Mouse (Mus musculus): ENCODE data around the gene Rps4x. TPM values are rescaled to one million over a fixed set of nuclear protein-coding genes. Genes with fewer than 3 reads are reported as not detected.

The Rps4x gene
- polyA plus RNA-seq, 1 experiment from 2014 or later, result 497 TPM

DNA sequence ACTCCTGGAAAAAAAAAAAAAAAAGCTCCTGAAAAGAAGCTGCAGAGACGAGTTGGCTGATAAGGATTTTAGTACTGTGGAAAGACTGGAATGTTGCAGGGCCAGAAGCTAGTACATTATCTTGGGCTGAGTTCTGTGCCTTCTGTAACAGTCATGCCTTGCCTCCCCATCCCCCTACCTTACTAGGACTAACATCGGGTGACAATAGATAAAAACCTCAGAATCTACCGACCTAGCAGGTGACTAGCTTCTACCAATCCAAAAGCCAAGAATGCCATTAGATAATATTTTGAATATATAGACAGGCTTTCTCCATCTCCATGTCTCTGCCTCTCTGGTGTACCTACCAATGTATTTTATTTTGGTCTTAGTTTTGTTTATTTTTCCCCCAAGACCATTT is 18.3 kb downstream of the Rps4x start:
- Histone ChIP-seq H3K9me3 (ENCODE audit: control insufficient read depth, low read length) (no peaks in the 10 kb centered on the region), H3K27me3 (ENCODE audit: control insufficient read depth, insufficient read depth, low read length) (no peaks in the 10 kb centered on the region), H3K36me3 (ENCODE audit: control insufficient read depth, insufficient read depth, low read length) (no peaks in the 10 kb centered on the region), H3K4me2 (ENCODE audit: low read length) (no peak overlapping the region), H3K27ac (replicated peaks; ENCODE audit: low read depth, low read length) (no peak overlapping the region), H3K4me3 (replicated peaks; ENCODE audit: low read depth, low read length) (no peak overlapping the region), H3K9ac (replicated peaks; ENCODE audit: low read length) (no peak overlapping the region), H3K4me1 (ENCODE audit: control insufficient read depth, insufficient read depth, low read length) (no peaks in the 10 kb centered on the region)
- ATAC-seq (ENCODE audit: low FRiP score, low TSS enrichment), result no peak
- no peak for DNase-seq
- WGBS, result 84% methylated on average over 3 of the region's 3 CpGs

DNA sequence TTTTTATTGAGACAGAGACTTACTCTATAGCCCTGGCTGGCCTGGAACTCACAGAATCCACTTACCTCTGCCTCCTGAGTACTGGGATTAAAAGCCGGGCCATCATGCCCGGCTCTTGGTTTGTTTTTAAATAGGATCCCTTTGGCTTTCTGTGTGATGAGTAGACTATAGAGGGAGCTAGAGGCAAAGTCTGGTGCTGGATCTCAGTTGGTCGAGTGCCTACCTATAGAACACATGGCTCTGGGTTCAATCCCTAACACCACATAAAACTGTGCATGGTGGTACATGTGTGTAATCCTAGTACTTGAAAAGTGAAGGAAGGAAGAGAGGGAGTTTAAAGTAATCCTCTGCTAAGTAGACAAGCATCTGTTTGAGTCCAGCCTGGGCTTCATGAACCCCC is 19.1 kb downstream of the Rps4x start:
- Histone ChIP-seq H3K4me2 (ENCODE audit: low read length) (no peak overlapping the region), H3K27me3 (ENCODE audit: control insufficient read depth, insufficient read depth, low read length) (no peaks in the 10 kb centered on the region), H3K27ac (replicated peaks; ENCODE audit: low read depth, low read length) (no peak overlapping the region), H3K9ac (replicated peaks; ENCODE audit: low read length) (no peak overlapping the region), H3K4me1 (ENCODE audit: control insufficient read depth, insufficient read depth, low read length) (no peaks in the 10 kb centered on the region), H3K9me3 (ENCODE audit: control insufficient read depth, low read length) (no peaks in the 10 kb centered on the region), H3K36me3 (ENCODE audit: control insufficient read depth, insufficient read depth, low read length) (no peaks in the 10 kb centered on the region), H3K4me3 (replicated peaks; ENCODE audit: low read depth, low read length) (no peak overlapping the region)
- 46% methylated on average over 3 of the region's 3 CpGs for WGBS
- DNase-seq, result no peak
- ATAC-seq (ENCODE audit: low FRiP score, low TSS enrichment), result no peak

DNA sequence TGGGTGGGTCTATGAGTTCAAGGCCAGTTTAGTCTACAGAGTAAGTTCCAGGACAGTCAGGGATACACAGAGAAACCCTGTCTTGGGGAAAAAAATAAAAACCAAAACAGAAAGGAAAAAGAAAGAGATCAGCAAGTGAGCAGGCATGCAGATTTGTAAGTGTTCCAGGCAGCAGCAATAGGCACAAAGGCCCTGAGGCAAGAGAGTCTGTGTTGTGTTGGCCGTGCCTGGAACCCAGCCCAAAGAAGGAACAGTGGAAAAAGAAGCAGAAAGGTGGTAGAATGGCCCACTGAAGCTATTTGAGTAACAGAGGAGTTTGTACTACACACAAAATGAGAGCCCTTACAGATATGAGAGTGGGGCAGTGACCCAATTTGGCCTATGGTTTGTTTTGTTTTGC is 19.5 kb downstream of the Rps4x start:
- no peaks in the 10 kb centered on the region for H3K9me3 ChIP-seq (ENCODE audit: control insufficient read depth, low read length)
- no peak overlapping the region for H3K4me3 ChIP-seq (replicated peaks; ENCODE audit: low read depth, low read length)
- no peak for DNase-seq
- no peaks in the 10 kb centered on the region for H3K27me3 ChIP-seq (ENCODE audit: control insufficient read depth, insufficient read depth, low read length)
- H3K4me1 ChIP-seq (ENCODE audit: control insufficient read depth, insufficient read depth, low read length), result no peaks in the 10 kb centered on the region
- no peak overlapping the region for H3K4me2 ChIP-seq (ENCODE audit: low read length)
- no peaks in the 10 kb centered on the region for H3K36me3 ChIP-seq (ENCODE audit: control insufficient read depth, insufficient read depth, low read length)
- H3K27ac ChIP-seq (replicated peaks; ENCODE audit: low read depth, low read length), result no peak overlapping the region
- ATAC-seq (ENCODE audit: low FRiP score, low TSS enrichment), result no peak
- H3K9ac ChIP-seq (replicated peaks; ENCODE audit: low read length), result no peak overlapping the region
- 57% methylated on average over 1 of the region's 1 CpGs for WGBS

DNA sequence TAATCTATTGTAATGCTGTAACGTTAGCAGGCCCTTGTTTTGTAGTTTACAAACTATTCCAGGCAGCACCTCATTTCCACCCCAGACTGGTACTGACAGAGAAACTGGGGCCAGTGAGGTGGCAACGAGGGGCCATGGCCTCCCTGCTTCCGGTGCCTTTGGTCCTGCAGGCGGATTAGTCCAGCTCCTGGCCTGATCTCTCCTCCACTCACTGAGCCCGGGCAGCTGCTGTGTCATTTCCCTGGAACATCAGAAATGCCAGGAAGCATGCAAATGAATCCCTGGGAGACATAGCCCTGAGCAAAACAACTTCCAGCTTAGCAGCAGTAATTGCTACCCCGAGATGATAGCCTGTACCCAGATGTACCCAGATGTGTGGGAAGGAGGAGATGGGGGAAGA is 22.2 kb downstream of the Rps4x start:
- ATAC-seq (ENCODE audit: low FRiP score, low TSS enrichment), result no peak
- Histone ChIP-seq H3K9ac (replicated peaks; ENCODE audit: low read length) (no peak overlapping the region), H3K27ac (replicated peaks; ENCODE audit: low read depth, low read length) (peak overlapping the region; percentile 68), H3K4me1 (ENCODE audit: control insufficient read depth, insufficient read depth, low read length) (no peaks in the 10 kb centered on the region), H3K4me3 (replicated peaks; ENCODE audit: low read depth, low read length) (no peak overlapping the region), H3K36me3 (ENCODE audit: control insufficient read depth, insufficient read depth, low read length) (no peaks in the 10 kb centered on the region), H3K9me3 (ENCODE audit: control insufficient read depth, low read length) (no peaks in the 10 kb centered on the region), H3K27me3 (ENCODE audit: control insufficient read depth, insufficient read depth, low read length) (no peaks in the 10 kb centered on the region), H3K4me2 (ENCODE audit: low read length) (no peak overlapping the region)
- peak; percentile 31 for DNase-seq
- 23% methylated on average over 6 of the region's 6 CpGs for WGBS

DNA sequence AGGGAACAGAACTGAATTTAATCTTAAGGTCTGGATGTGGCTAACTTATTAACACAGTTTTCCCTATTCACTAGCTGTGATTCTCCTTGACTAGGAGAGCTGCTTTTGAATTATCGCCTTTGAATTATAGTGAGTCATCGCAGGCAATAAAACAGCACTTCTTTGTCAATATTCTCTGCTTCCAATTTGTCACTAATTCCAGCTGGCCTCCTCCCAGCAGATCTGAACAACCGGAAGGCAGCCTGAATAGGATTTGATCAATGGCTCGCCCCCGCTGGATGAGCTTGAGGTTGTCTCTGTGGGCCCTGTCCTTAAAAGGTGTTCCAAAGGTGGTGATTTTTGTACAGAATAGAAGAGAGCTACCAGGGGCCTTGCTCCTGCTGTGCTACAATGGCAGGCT is 22.7 kb downstream of the Rps4x start:
- no peak overlapping the region for H3K9ac ChIP-seq (replicated peaks; ENCODE audit: low read length)
- WGBS, result 44% methylated on average over 5 of the region's 5 CpGs
- H3K9me3 ChIP-seq (ENCODE audit: control insufficient read depth, low read length), result no peaks in the 10 kb centered on the region
- H3K4me3 ChIP-seq (replicated peaks; ENCODE audit: low read depth, low read length), result no peak overlapping the region
- no peak for DNase-seq
- H3K4me1 ChIP-seq (ENCODE audit: control insufficient read depth, insufficient read depth, low read length), result no peaks in the 10 kb centered on the region
- H3K36me3 ChIP-seq (ENCODE audit: control insufficient read depth, insufficient read depth, low read length), result no peaks in the 10 kb centered on the region
- peak overlapping the region; percentile 68 for H3K27ac ChIP-seq (replicated peaks; ENCODE audit: low read depth, low read length)
- H3K4me2 ChIP-seq (ENCODE audit: low read length), result no peak overlapping the region
- ATAC-seq (ENCODE audit: low FRiP score, low TSS enrichment), result no peak
- H3K27me3 ChIP-seq (ENCODE audit: control insufficient read depth, insufficient read depth, low read length), result no peaks in the 10 kb centered on the region

DNA sequence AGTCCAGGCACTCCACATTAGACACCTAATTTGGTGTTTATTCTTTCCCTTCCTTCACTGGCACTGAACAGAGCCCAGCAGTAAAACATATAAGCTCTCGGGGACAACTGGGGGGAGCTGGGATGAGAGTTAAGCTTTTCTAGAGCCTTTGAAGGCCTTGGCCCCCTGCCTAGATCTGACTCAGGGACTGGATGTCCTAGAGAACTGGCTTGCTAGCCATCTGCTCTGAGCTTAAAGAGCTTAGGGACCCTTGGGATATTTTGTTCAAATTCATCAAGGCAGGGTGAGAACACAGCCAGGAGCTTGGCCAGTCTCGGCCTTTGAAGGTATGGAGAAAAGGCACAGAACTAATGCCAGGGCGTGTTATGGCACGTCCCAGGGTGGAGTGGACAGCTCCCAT is 25.7 kb downstream of the Rps4x start:
- H3K36me3 ChIP-seq (ENCODE audit: control insufficient read depth, insufficient read depth, low read length), result no peaks in the 10 kb centered on the region
- no peak for DNase-seq
- ATAC-seq (ENCODE audit: low FRiP score, low TSS enrichment), result no peak
- no peak overlapping the region for H3K4me2 ChIP-seq (ENCODE audit: low read length)
- no peaks in the 10 kb centered on the region for H3K4me1 ChIP-seq (ENCODE audit: control insufficient read depth, insufficient read depth, low read length)
- no peak overlapping the region for H3K4me3 ChIP-seq (replicated peaks; ENCODE audit: low read depth, low read length)
- H3K27me3 ChIP-seq (ENCODE audit: control insufficient read depth, insufficient read depth, low read length), result no peaks in the 10 kb centered on the region
- no peak overlapping the region for H3K9ac ChIP-seq (replicated peaks; ENCODE audit: low read length)
- H3K9me3 ChIP-seq (ENCODE audit: control insufficient read depth, low read length), result no peaks in the 10 kb centered on the region
- 73% methylated on average over 4 of the region's 4 CpGs for WGBS
- H3K27ac ChIP-seq (replicated peaks; ENCODE audit: low read depth, low read length), result no peak overlapping the region

DNA sequence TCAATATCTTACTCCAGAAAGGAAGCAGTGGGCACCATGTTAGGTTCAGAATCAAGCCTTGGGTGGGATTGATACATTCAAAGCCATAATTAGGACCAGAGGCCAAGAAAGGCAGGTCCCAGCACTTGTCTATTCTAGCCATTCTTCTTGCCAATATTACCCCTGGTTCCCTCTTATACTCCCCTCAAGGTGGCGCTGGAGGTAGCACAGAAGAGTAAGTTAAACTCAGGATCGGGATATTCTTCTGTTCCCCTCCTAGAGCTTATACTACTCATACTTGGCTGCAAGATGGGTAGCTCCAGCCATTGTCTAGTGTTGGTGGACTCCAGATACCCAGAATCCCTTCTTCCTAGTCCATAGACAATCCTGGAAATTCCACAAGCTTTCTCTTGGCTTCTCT is 26.1 kb downstream of the Rps4x start:
- H3K9ac ChIP-seq (replicated peaks; ENCODE audit: low read length), result no peak overlapping the region
- H3K27me3 ChIP-seq (ENCODE audit: control insufficient read depth, insufficient read depth, low read length), result no peaks in the 10 kb centered on the region
- H3K4me1 ChIP-seq (ENCODE audit: control insufficient read depth, insufficient read depth, low read length), result no peaks in the 10 kb centered on the region
- H3K4me3 ChIP-seq (replicated peaks; ENCODE audit: low read depth, low read length), result no peak overlapping the region
- H3K9me3 ChIP-seq (ENCODE audit: control insufficient read depth, low read length), result no peaks in the 10 kb centered on the region
- H3K36me3 ChIP-seq (ENCODE audit: control insufficient read depth, insufficient read depth, low read length), result no peaks in the 10 kb centered on the region
- ATAC-seq (ENCODE audit: low FRiP score, low TSS enrichment), result no peak
- no peak overlapping the region for H3K27ac ChIP-seq (replicated peaks; ENCODE audit: low read depth, low read length)
- no peak overlapping the region for H3K4me2 ChIP-seq (ENCODE audit: low read length)
- DNase-seq, result no peak
- WGBS, result 34% methylated on average over 2 of the region's 2 CpGs

DNA sequence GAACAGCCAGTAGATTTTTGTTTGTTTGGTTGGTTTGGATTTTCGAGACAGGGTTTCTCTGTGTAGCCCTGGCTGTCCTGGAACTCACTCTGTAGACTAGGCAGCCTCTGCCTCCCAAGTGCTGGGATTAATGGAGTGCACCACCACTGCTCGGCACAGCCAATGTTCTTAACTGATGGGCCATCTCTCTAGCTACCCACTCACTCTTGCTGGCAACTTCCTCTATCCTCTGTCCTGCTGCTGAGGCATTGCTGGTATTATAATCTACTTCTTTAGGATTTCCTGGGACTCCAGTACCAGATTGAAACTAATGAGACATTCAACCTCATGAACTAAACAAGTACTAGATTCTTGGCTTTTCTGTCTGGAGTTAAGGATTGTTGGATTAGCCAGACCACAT is 28.7 kb downstream of the Rps4x start:
- no peak overlapping the region for H3K27ac ChIP-seq (replicated peaks; ENCODE audit: low read depth, low read length)
- no peak overlapping the region for H3K4me2 ChIP-seq (ENCODE audit: low read length)
- H3K27me3 ChIP-seq (ENCODE audit: control insufficient read depth, insufficient read depth, low read length), result no peaks in the 10 kb centered on the region
- H3K4me3 ChIP-seq (replicated peaks; ENCODE audit: low read depth, low read length), result no peak overlapping the region
- 78% methylated on average over 2 of the region's 2 CpGs for WGBS
- H3K9ac ChIP-seq (replicated peaks; ENCODE audit: low read length), result no peak overlapping the region
- H3K9me3 ChIP-seq (ENCODE audit: control insufficient read depth, low read length), result no peaks in the 10 kb centered on the region
- no peaks in the 10 kb centered on the region for H3K36me3 ChIP-seq (ENCODE audit: control insufficient read depth, insufficient read depth, low read length)
- H3K4me1 ChIP-seq (ENCODE audit: control insufficient read depth, insufficient read depth, low read length), result no peaks in the 10 kb centered on the region
- no peak for ATAC-seq (ENCODE audit: low FRiP score, low TSS enrichment)
- DNase-seq, result no peak

DNA sequence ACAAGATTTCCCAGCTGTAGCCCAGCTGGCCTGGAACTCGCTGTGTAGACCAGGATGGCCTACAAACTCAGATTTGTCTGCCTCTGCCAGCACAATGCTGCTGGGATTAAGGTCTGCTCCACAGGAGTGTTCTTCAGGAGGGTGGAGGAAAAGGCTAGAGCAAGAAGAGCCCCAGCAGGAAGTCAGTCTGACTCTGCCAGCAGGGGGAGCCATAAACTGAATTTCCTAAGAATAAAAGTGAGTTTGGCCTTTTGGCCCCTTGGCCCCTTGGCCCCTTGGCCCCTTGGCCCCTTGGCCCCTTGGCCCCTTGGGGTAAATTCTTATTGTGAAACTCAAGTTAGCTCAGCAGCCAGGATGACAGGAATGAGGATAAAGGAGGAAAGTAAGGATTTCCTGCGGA is 29.4 kb downstream of the Rps4x start:
- Histone ChIP-seq H3K9me3 (ENCODE audit: control insufficient read depth, low read length) (no peaks in the 10 kb centered on the region), H3K4me3 (replicated peaks; ENCODE audit: low read depth, low read length) (no peak overlapping the region), H3K27me3 (ENCODE audit: control insufficient read depth, insufficient read depth, low read length) (no peaks in the 10 kb centered on the region), H3K27ac (replicated peaks; ENCODE audit: low read depth, low read length) (no peak overlapping the region), H3K4me2 (ENCODE audit: low read length) (no peak overlapping the region), H3K36me3 (ENCODE audit: control insufficient read depth, insufficient read depth, low read length) (no peaks in the 10 kb centered on the region), H3K9ac (replicated peaks; ENCODE audit: low read length) (no peak overlapping the region), H3K4me1 (ENCODE audit: control insufficient read depth, insufficient read depth, low read length) (no peaks in the 10 kb centered on the region)
- ATAC-seq (ENCODE audit: low FRiP score, low TSS enrichment) (no peak), DNase-seq (peak; percentile 4)
- WGBS, result 32% methylated on average over 2 of the region's 2 CpGs

All from midbrain, embryonic 14.5 days (tissue).